Mouse (Mus musculus): Measurements from ENCODE around the gene Rbfox1.

The Rbfox1 gene

GRCm38 (mm10) chr16:7076707-7077106 lies 1191.6 kb downstream of the Rbfox1 start:
- DNase-seq (ENCODE audit: low read depth, low spot score) = no peak

GRCm38 (mm10) chr16:7081074-7081568 lies 1196.0 kb downstream of the Rbfox1 start:
- no peak for DNase-seq (ENCODE audit: low read depth, low spot score)

- no peak for DNase-seq (ENCODE audit: low read depth, low spot score)
Measured at GRCm38 (mm10) chr16:7081684-7082255, 1196.6 kb downstream of the Rbfox1 start.

GRCm38 (mm10) chr16:7083937-7084336 lies 1198.8 kb downstream of the Rbfox1 start:
- DNase-seq (ENCODE audit: low read depth, low spot score) = no peak

- no peak for DNase-seq (ENCODE audit: low read depth, low spot score)
Measured at GRCm38 (mm10) chr16:7088601-7089430, 1203.7 kb downstream of the Rbfox1 start.

- no peak for DNase-seq (ENCODE audit: low read depth, low spot score)
Measured at GRCm38 (mm10) chr16:7089475-7089874, 1204.3 kb downstream of the Rbfox1 start.

- DNase-seq (ENCODE audit: low read depth, low spot score) = no peak
Measured at GRCm38 (mm10) chr16:7090205-7090604, 1205.0 kb downstream of the Rbfox1 start.

GRCm38 (mm10) chr16:7092811-7093210 lies 1207.7 kb downstream of the Rbfox1 start:
- DNase-seq (ENCODE audit: low read depth, low spot score) = no peak

- DNase-seq (ENCODE audit: low read depth, low spot score) = no peak
Measured at GRCm38 (mm10) chr16:7093686-7094085, 1208.5 kb downstream of the Rbfox1 start.

GRCm38 (mm10) chr16:7094181-7094749 lies 1209.1 kb downstream of the Rbfox1 start:
- no peak for DNase-seq (ENCODE audit: low read depth, low spot score)

GRCm38 (mm10) chr16:7097071-7097470 lies 1211.9 kb downstream of the Rbfox1 start:
- DNase-seq (ENCODE audit: low read depth, low spot score) = no peak

GRCm38 (mm10) chr16:7097951-7098710 lies 1213.0 kb downstream of the Rbfox1 start:
- no peak for DNase-seq (ENCODE audit: low read depth, low spot score)

GRCm38 (mm10) chr16:7099506-7100300 lies 1214.5 kb downstream of the Rbfox1 start:
- no peak for DNase-seq (ENCODE audit: low read depth, low spot score)

GRCm38 (mm10) chr16:7102486-7102885 lies 1217.3 kb downstream of the Rbfox1 start:
- DNase-seq (ENCODE audit: low read depth, low spot score) = no peak

GRCm38 (mm10) chr16:7103301-7103700 lies 1218.1 kb downstream of the Rbfox1 start:
- DNase-seq (ENCODE audit: low read depth, low spot score) = no peak

- no peak for DNase-seq (ENCODE audit: low read depth, low spot score)
Measured at GRCm38 (mm10) chr16:7106450-7107015, 1221.4 kb downstream of the Rbfox1 start.

GRCm38 (mm10) chr16:7115945-7116344 lies 1230.8 kb downstream of the Rbfox1 start:
- DNase-seq (ENCODE audit: low read depth, low spot score) = no peak

GRCm38 (mm10) chr16:7129591-7129990 lies 1244.4 kb downstream of the Rbfox1 start:
- no peak for DNase-seq (ENCODE audit: low read depth, low spot score)

- no peak for DNase-seq (ENCODE audit: low read depth, low spot score)
Measured at GRCm38 (mm10) chr16:7132434-7132833, 1247.3 kb downstream of the Rbfox1 start.

GRCm38 (mm10) chr16:7136971-7137370 lies 1251.8 kb downstream of the Rbfox1 start:
- no peak for DNase-seq (ENCODE audit: low read depth, low spot score)

GRCm38 (mm10) chr16:7139480-7139879 lies 1254.3 kb downstream of the Rbfox1 start:
- no peak for DNase-seq (ENCODE audit: low read depth, low spot score)
